ENCODE assay signal across 19 mouse cellular contexts in the genomic region with DNA sequence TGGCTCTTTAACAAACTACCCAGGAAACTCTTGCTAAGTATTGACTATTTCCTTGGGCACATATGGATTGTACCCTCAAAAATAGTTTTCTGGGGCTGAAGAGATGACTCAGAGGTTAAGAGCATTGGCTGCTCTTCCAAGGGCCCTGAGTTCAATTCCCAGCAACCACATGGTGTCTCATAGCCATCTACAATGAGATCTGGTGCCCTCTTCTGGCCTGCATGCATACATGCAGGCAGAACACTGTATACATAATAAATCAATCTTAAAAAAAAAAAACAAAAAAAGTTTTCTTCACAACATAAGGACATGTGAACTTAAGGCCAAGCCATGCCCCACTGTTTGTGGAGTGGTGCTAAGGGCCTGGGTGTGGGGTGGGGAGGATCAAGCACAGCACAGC. TPM values are rescaled to one million over a fixed set of nuclear protein-coding genes. Genes with fewer than 3 reads are reported as not detected.
A peak's percentile ranks its signal among the peaks of the same experiment; 100 is the strongest.
DNase-seq lines count a peak whose midpoint lies in the region; ATAC-seq and TF ChIP-seq lines count a peak whose summit lies in the region.
"Had no signal": no experiment of that assay in that cellular context is flagged by ENCODE, and none has a peak within 500 bp of the region (broad histone marks: within the 10 kb centered on the region; RNA-seq: fewer than 3 reads in every experiment).

No protein-coding gene starts in this region.

- peaks cover 21% of the 10 kb centered on the region for H3K36me3 ChIP-seq in heart, postnatal 0 days (replicated peaks; ENCODE audit: control insufficient read depth, insufficient read depth, low read length)
- no peaks in the 10 kb centered on the region; the same call in 1 of the 2 replicates for H3K36me3 ChIP-seq in liver, embryonic 14.5 days (replicated peaks; ENCODE audit: control insufficient read depth, insufficient read depth, low read depth)
- peaks cover 32% of the 10 kb centered on the region for H3K36me3 ChIP-seq in liver, embryonic 11.5 days (ENCODE audit: control insufficient read depth, insufficient read depth, low read length)
- peaks cover 79 to 82% of the 10 kb centered on the region in 2 experiments for H3K36me3 ChIP-seq in CH12.LX (replicated peaks in 1 of 2; ENCODE audit: control insufficient read depth in 1 of 2, insufficient read depth in 1 of 2, low read length in 1 of 2)

- H3K4me1 ChIP-seq in heart, postnatal 0 days (ENCODE audit: control insufficient read depth, insufficient read depth), result no peaks in the 10 kb centered on the region; the same call in 1 of the 2 replicates
- no peaks in the 10 kb centered on the region for H3K4me1 ChIP-seq in liver, embryonic 14.5 days (replicated peaks; ENCODE audit: control insufficient read depth in 2 of 2, insufficient read depth in 2 of 2, low read length in 1 of 2)
- H3K4me1 ChIP-seq in liver, embryonic 11.5 days (replicated peaks; ENCODE audit: control insufficient read depth, insufficient read depth, low read length), result no peaks in the 10 kb centered on the region
- H3K4me1 ChIP-seq in CH12.LX (ENCODE audit: control insufficient read depth in 1 of 2, insufficient read depth in 2 of 2), result peaks cover 0 to 16% of the 10 kb centered on the region in 2 experiments; a peak in 2 of 4 replicates
- H3K4me1 ChIP-seq: forebrain, embryonic 13.5 days; midbrain, embryonic 13.5 days had no signal

- H3K9ac ChIP-seq in heart, postnatal 0 days (replicated peaks; ENCODE audit: low read depth, low read length), result no peak overlapping the region
- H3K9ac ChIP-seq in liver, embryonic 14.5 days (replicated peaks), result no peak overlapping the region
- no peak overlapping the region for H3K9ac ChIP-seq in liver, embryonic 11.5 days (ENCODE audit: low read depth, low read length)
- H3K9ac ChIP-seq in CH12.LX (ENCODE audit: insufficient read depth, low read depth), result no peak overlapping the region
- H3K9ac ChIP-seq: forebrain, embryonic 13.5 days; midbrain, embryonic 13.5 days had no signal

- no peak overlapping the region for H3K4me2 ChIP-seq in heart, postnatal 0 days (ENCODE audit: low read depth, low read length)
- no peak overlapping the region for H3K4me2 ChIP-seq in liver, embryonic 14.5 days (ENCODE audit: low read depth)
- no peak overlapping the region for H3K4me2 ChIP-seq in liver, embryonic 11.5 days
- H3K4me2 ChIP-seq in CH12.LX (ENCODE audit: insufficient read depth, low read depth, poor library complexity, severe bottlenecking), result no peak overlapping the region
- H3K4me2 ChIP-seq: forebrain, embryonic 13.5 days; midbrain, embryonic 13.5 days had no signal

- no peak overlapping the region for H3K27ac ChIP-seq in heart, postnatal 0 days (ENCODE audit: low read depth)
- H3K27ac ChIP-seq in liver, embryonic 14.5 days, result no peak overlapping the region
- H3K27ac ChIP-seq in liver, embryonic 11.5 days (ENCODE audit: low read depth, low read length), result no peak overlapping the region
- H3K27ac ChIP-seq in CH12.LX (ENCODE audit: insufficient read depth, low read depth), result no peak overlapping the region
- H3K27ac ChIP-seq: forebrain, embryonic 13.5 days; midbrain, embryonic 13.5 days had no signal

- dilution Hi-C loops in CH12.LX (cut with MboI; ENCODE audit: extremely low pct_ligation_motif_present, extremely low pct_unique_long_range_greater_than_20kb, low sequenced_read_pairs), result no loop called here

- H3K4me3 ChIP-seq in heart, postnatal 0 days (ENCODE audit: low read depth, low read length), result no peak overlapping the region
- no peak overlapping the region for H3K4me3 ChIP-seq in liver, embryonic 14.5 days (ENCODE audit: insufficient read depth in 1 of 2, low read depth in 2 of 2, low read length in 2 of 2)
- no peak overlapping the region for H3K4me3 ChIP-seq in liver, embryonic 11.5 days (ENCODE audit: low read depth, low read length)
- no peak overlapping the region for H3K4me3 ChIP-seq in CH12.LX (replicated peaks in 1 of 3; ENCODE audit: low read depth in 2 of 3, low read length in 2 of 3, poor library complexity in 1 of 3)
- H3K4me3 ChIP-seq: forebrain, embryonic 13.5 days; midbrain, embryonic 13.5 days; myocyte had no signal

- ATAC-seq in heart, postnatal 0 days (ENCODE audit: insufficient read depth, low read depth), result no peak
- no peak for ATAC-seq in liver, embryonic 14.5 days (ENCODE audit: insufficient read depth)
- ATAC-seq in liver, embryonic 11.5 days (replicated peaks; ENCODE audit: low FRiP score), result no peak
- ATAC-seq: forebrain, embryonic 13.5 days; midbrain, embryonic 13.5 days had no signal

- TF ChIP-seq RAD21 in CH12.LX (IDR thresholded peaks at IDR 0.05; ENCODE audit: low read depth, low read length), result peak; percentile 7

- 0 out of 2 replicates have a peak, but pooled peaks have one; percentile 8 for TF ChIP-seq CTCF in heart, postnatal 0 days (IDR thresholded peaks at IDR 0.05; ENCODE audit: low read depth)
- TF ChIP-seq CTCF in liver, embryonic 14.5 days (IDR thresholded peaks at IDR 0.05; ENCODE audit: low read depth), result peak; percentile 46
- peak; percentile 19 to 50; a peak in 2 of 4 replicates for TF ChIP-seq CTCF in CH12.LX (conservative IDR thresholded peaks at IDR 0.05 in 1 of 2, IDR thresholded peaks at IDR 0.05 in 1 of 2; ENCODE audit: low read depth in 2 of 2, low read length in 2 of 2)
- TF ChIP-seq CTCF in brain, embryonic 14.5 days (IDR thresholded peaks at IDR 0.05; ENCODE audit: borderline replicate concordance, extremely low read depth, insufficient read depth, insufficient read length), result peak; percentile 15; the same call in 1 of the 2 replicates

- no peak for TF ChIP-seq EP300 in heart, postnatal 0 days (IDR thresholded peaks at IDR 0.05; ENCODE audit: low read depth)
- no peak for TF ChIP-seq EP300 in liver, embryonic 14.5 days (IDR thresholded peaks at IDR 0.05; ENCODE audit: low read depth)
- no peak for TF ChIP-seq EP300 in CH12.LX (IDR thresholded peaks at IDR 0.05; ENCODE audit: low read length)

- no peaks in the 10 kb centered on the region for H3K79me2 ChIP-seq in CH12.LX (replicated peaks; ENCODE audit: control insufficient read depth, extremely low read depth, insufficient read depth, poor library complexity, severe bottlenecking)

- in situ Hi-C loops in CH12.LX (cut with MboI; ENCODE audit: low pct_ligation_motif_present, low pct_unique_long_range_greater_than_20kb, low sequenced_read_pairs), result loop anchor here (10.0 kb wide), 1 partner anchor 174 kb away; a partner anchor contains a TSS

- no peak for TF ChIP-seq POLR2A in CH12.LX (IDR thresholded peaks at IDR 0.05; ENCODE audit: low read depth, low read length)
- TF ChIP-seq POLR2A in brain, embryonic 14.5 days (IDR thresholded peaks at IDR 0.05; ENCODE audit: borderline replicate concordance, extremely low read depth, insufficient read depth, insufficient read length, poor library complexity, severe bottlenecking), result no peak

- H3K9me3 ChIP-seq in heart, postnatal 0 days (replicated peaks; ENCODE audit: control insufficient read depth, low read length), result no peaks in the 10 kb centered on the region
- no peaks in the 10 kb centered on the region for H3K9me3 ChIP-seq in liver, embryonic 14.5 days (ENCODE audit: control insufficient read depth, low read length)
- H3K9me3 ChIP-seq in liver, embryonic 11.5 days (ENCODE audit: control insufficient read depth, low read length), result no peaks in the 10 kb centered on the region
- H3K9me3 ChIP-seq in CH12.LX (replicated peaks; ENCODE audit: low read length), result no peaks in the 10 kb centered on the region
- H3K9me3 ChIP-seq: forebrain, embryonic 13.5 days; midbrain, embryonic 13.5 days had no signal

- intact Hi-C loops in heart, postnatal 25 days (cut with DNase I), result no loop called here

- no peak for DNase-seq in heart, postnatal 0 days (ENCODE audit: low spot score)
- no peak for DNase-seq in heart, postnatal 25 days (ENCODE audit: low spot score)
- no peak for DNase-seq in liver, embryonic 14.5 days (ENCODE audit: low read depth in 3 of 3, low spot score in 3 of 3)
- DNase-seq in liver, embryonic 11.5 days (ENCODE audit: low spot score), result no peak
- DNase-seq in CH12.LX (ENCODE audit: extremely low read depth), result no peak
- DNase-seq in brain, embryonic 14.5 days (ENCODE audit: low read depth), result no peak
- DNase-seq in adrenal gland, postnatal 4 days (ENCODE audit: low spot score in 2 of 2), result no peak
- DNase-seq in frontal cortex, postnatal 14 days (ENCODE audit: low spot score in 2 of 2), result no peak
- DNase-seq: adrenal gland, postnatal 36 days; cerebellum, adult 8-10 months; heart, adult 18-20 months; left cerebral cortex, postnatal 4 days; thymus, postnatal 36 days had no signal

- H3K27me3 ChIP-seq in heart, postnatal 0 days (ENCODE audit: control insufficient read depth, insufficient read depth, low read length), result no peaks in the 10 kb centered on the region
- H3K27me3 ChIP-seq in liver, embryonic 14.5 days (ENCODE audit: control insufficient read depth, insufficient read depth, low read length), result no peaks in the 10 kb centered on the region
- H3K27me3 ChIP-seq in liver, embryonic 11.5 days (replicated peaks; ENCODE audit: control insufficient read depth, insufficient read depth, low read length), result no peaks in the 10 kb centered on the region; the same call in 1 of the 2 replicates
- H3K27me3 ChIP-seq in CH12.LX (replicated peaks), result no peaks in the 10 kb centered on the region
- H3K27me3 ChIP-seq: forebrain, embryonic 13.5 days; midbrain, embryonic 13.5 days had no signal

RNA-seq across cellular contexts. Expression of a gene that starts 26.8 kb away (rescaled TPM):
- total RNA-seq in heart, postnatal 0 days (2014; rRNA removed; ENCODE audit: low replicate concordance), result not detected in 2 replicates
- polyA plus RNA-seq in heart, postnatal 0 days (2015; fragmentation: Nextera tagmentation; extraction: Ambion mirVana), result 0.41 and 0.49 TPM in 2 replicates
- total RNA-seq in heart, postnatal 25 days (2021), result under 1 TPM; 0.31 to 0.34 TPM
- polyA plus RNA-seq in liver, embryonic 14.5 days (2012; rRNA removed), result not detected in 2 replicates
- 0.13 TPM in 1 of 2 replicates, not detected in the other for polyA plus RNA-seq in liver, embryonic 14.5 days (2014; fragmentation: Nextera tagmentation; extraction: Ambion mirVana)
- 0.56 TPM in 1 of 2 replicates, not detected in the other for polyA plus RNA-seq in liver, embryonic 11.5 days (2014; fragmentation: Nextera tagmentation; extraction: Ambion mirVana)
- 0.13 TPM in 1 of 2 replicates, not detected in the other for total RNA-seq in CH12.LX (2012; rRNA removed)
- total RNA-seq in CH12.LX (2014; rRNA removed), result not detected in 2 replicates
- 0.14 and 0.15 TPM in 2 replicates for polyA plus RNA-seq in CH12.LX (2012; ENCODE audit: insufficient read length, low read depth)
- 19.9 and 48.8 TPM in 2 replicates for polyA plus RNA-seq in brain, embryonic 14.5 days (2012; rRNA removed)
- total RNA-seq in adrenal gland, postnatal 4 days (2021), result 10 to 100 TPM; 13.6 to 14.0 TPM
- total RNA-seq: hematopoietic stem cell, adult 5-6 weeks; liver, adult 2 months; megakaryocyte, adult 5-6 weeks had no signal
- polyA plus RNA-seq: liver, adult 2 months had no signal

RNA-seq across cellular contexts. Expression of a gene that starts 38.9 kb away (rescaled TPM):
- 109 and 161 TPM in 2 replicates for total RNA-seq in heart, postnatal 0 days (2014; rRNA removed; ENCODE audit: low replicate concordance)
- polyA plus RNA-seq in heart, postnatal 0 days (2015; fragmentation: Nextera tagmentation; extraction: Ambion mirVana), result 47.9 and 51.5 TPM in 2 replicates
- 10 to 100 TPM; 44.3 TPM for total RNA-seq in heart, postnatal 25 days (2021)
- polyA plus RNA-seq in liver, embryonic 14.5 days (2012; rRNA removed), result 81.0 and 88.6 TPM in 2 replicates
- polyA plus RNA-seq in liver, embryonic 14.5 days (2014; fragmentation: Nextera tagmentation; extraction: Ambion mirVana), result 82.7 and 88.2 TPM in 2 replicates
- 261 and 286 TPM in 2 replicates for polyA plus RNA-seq in liver, embryonic 11.5 days (2014; fragmentation: Nextera tagmentation; extraction: Ambion mirVana)
- total RNA-seq in CH12.LX (2012; rRNA removed) (252 and 317 TPM in 2 replicates), CH12.LX (2014; rRNA removed) (267 and 273 TPM in 2 replicates)
- polyA plus RNA-seq in CH12.LX (2012; ENCODE audit: insufficient read length, low read depth), result 315 and 353 TPM in 2 replicates
- 80.8 and 100 TPM in 2 replicates for polyA plus RNA-seq in brain, embryonic 14.5 days (2012; rRNA removed)
- total RNA-seq in adrenal gland, postnatal 4 days (2021), result 10 to 100 TPM; 66.7 to 69.4 TPM

RNA-seq across cellular contexts. Expression of a gene that starts 46.4 kb away (rescaled TPM):
- 43.8 and 68.3 TPM in 2 replicates for total RNA-seq in heart, postnatal 0 days (2014; rRNA removed; ENCODE audit: low replicate concordance)
- 46.4 and 47.6 TPM in 2 replicates for polyA plus RNA-seq in heart, postnatal 0 days (2015; fragmentation: Nextera tagmentation; extraction: Ambion mirVana)
- total RNA-seq in heart, postnatal 25 days (2021), result 10 to 100 TPM; 22.6 to 33.1 TPM
- polyA plus RNA-seq in liver, embryonic 14.5 days (2012; rRNA removed), result 2.1 and 3.6 TPM in 2 replicates
- 2.0 and 5.8 TPM in 2 replicates for polyA plus RNA-seq in liver, embryonic 14.5 days (2014; fragmentation: Nextera tagmentation; extraction: Ambion mirVana)
- 34.2 TPM in 2 replicates for polyA plus RNA-seq in liver, embryonic 11.5 days (2014; fragmentation: Nextera tagmentation; extraction: Ambion mirVana)
- total RNA-seq in CH12.LX (2012; rRNA removed) (0.47 and 0.80 TPM in 2 replicates), CH12.LX (2014; rRNA removed) (not detected in 2 replicates)
- polyA plus RNA-seq in CH12.LX (2012; ENCODE audit: insufficient read length, low read depth), result not detected in 2 replicates
- 10.8 and 13.0 TPM in 2 replicates for polyA plus RNA-seq in brain, embryonic 14.5 days (2012; rRNA removed)
- total RNA-seq in adrenal gland, postnatal 4 days (2021), result 10 to 100 TPM; 57.2 to 71.7 TPM
- total RNA-seq: hematopoietic stem cell, adult 5-6 weeks; megakaryocyte, adult 5-6 weeks had no signal

RNA-seq across cellular contexts. Expression of a gene that starts 59.7 kb away (rescaled TPM):
- 0.08 TPM in 1 of 2 replicates, not detected in the other for total RNA-seq in heart, postnatal 0 days (2014; rRNA removed; ENCODE audit: low replicate concordance)
- polyA plus RNA-seq in heart, postnatal 0 days (2015; fragmentation: Nextera tagmentation; extraction: Ambion mirVana), result 0.30 TPM in 1 of 2 replicates, not detected in the other
- total RNA-seq in heart, postnatal 25 days (2021), result under 1 TPM; 0.22 to 0.70 TPM
- polyA plus RNA-seq in liver, embryonic 14.5 days (2012; rRNA removed), result 0.16 and 0.37 TPM in 2 replicates
- polyA plus RNA-seq in liver, embryonic 14.5 days (2014; fragmentation: Nextera tagmentation; extraction: Ambion mirVana), result not detected in 2 replicates
- polyA plus RNA-seq in liver, embryonic 11.5 days (2014; fragmentation: Nextera tagmentation; extraction: Ambion mirVana), result 0.32 and 0.39 TPM in 2 replicates
- total RNA-seq in CH12.LX (2012; rRNA removed) (0.08 and 0.42 TPM in 2 replicates), CH12.LX (2014; rRNA removed) (0.50 TPM in 1 of 2 replicates, not detected in the other)
- polyA plus RNA-seq in CH12.LX (2012; ENCODE audit: insufficient read length, low read depth), result 0.79 and 0.93 TPM in 2 replicates
- 6.8 and 9.8 TPM in 2 replicates for polyA plus RNA-seq in brain, embryonic 14.5 days (2012; rRNA removed)
- 10 to 100 TPM in 1 of 2 experiments, 1 to 10 TPM in 1; 6.4 to 11.5 TPM for total RNA-seq in adrenal gland, postnatal 4 days (2021)
- total RNA-seq: hematopoietic stem cell, adult 5-6 weeks had no signal

RNA-seq across cellular contexts. Expression of a gene that starts 59.8 kb away (rescaled TPM):
- 37.0 and 65.9 TPM in 2 replicates for total RNA-seq in heart, postnatal 0 days (2014; rRNA removed; ENCODE audit: low replicate concordance)
- polyA plus RNA-seq in heart, postnatal 0 days (2015; fragmentation: Nextera tagmentation; extraction: Ambion mirVana), result 15.4 and 15.7 TPM in 2 replicates
- 10 to 100 TPM; 70.7 to 90.2 TPM for total RNA-seq in heart, postnatal 25 days (2021)
- polyA plus RNA-seq in liver, embryonic 14.5 days (2012; rRNA removed), result 14.1 and 18.2 TPM in 2 replicates
- polyA plus RNA-seq in liver, embryonic 14.5 days (2014; fragmentation: Nextera tagmentation; extraction: Ambion mirVana), result 13.2 and 16.1 TPM in 2 replicates
- 35.7 and 36.8 TPM in 2 replicates for polyA plus RNA-seq in liver, embryonic 11.5 days (2014; fragmentation: Nextera tagmentation; extraction: Ambion mirVana)
- total RNA-seq in CH12.LX (2012; rRNA removed) (16.5 and 51.2 TPM in 2 replicates), CH12.LX (2014; rRNA removed) (3.1 and 3.3 TPM in 2 replicates)
- polyA plus RNA-seq in CH12.LX (2012; ENCODE audit: insufficient read length, low read depth), result 11.0 and 11.8 TPM in 2 replicates
- 155 and 269 TPM in 2 replicates for polyA plus RNA-seq in brain, embryonic 14.5 days (2012; rRNA removed)
- 100 to 1,000 TPM; 283 to 301 TPM for total RNA-seq in adrenal gland, postnatal 4 days (2021)

Comparison
In these comparisons a context has a peak if more than half of its experiments do, and no peak if none do; other contexts are left out.
1. RNA of a gene that starts 26.8 kb away (polyA plus RNA-seq): 19.9 to 48.8 TPM in brain, embryonic 14.5 days; 0.56 TPM in liver, embryonic 11.5 days, 0.41 to 0.49 TPM in heart, postnatal 0 days, 0.14 to 0.15 TPM in CH12.LX and 0.13 TPM in liver, embryonic 14.5 days; every median in the first group is over 10 times any median in the second.
2. Peak in every context shown above with its lines, with median percentiles within 50 percentile points of each other: CTCF ChIP-seq.